Mouse (Mus musculus): ENCODE data around the gene Dlx6.

DNA sequence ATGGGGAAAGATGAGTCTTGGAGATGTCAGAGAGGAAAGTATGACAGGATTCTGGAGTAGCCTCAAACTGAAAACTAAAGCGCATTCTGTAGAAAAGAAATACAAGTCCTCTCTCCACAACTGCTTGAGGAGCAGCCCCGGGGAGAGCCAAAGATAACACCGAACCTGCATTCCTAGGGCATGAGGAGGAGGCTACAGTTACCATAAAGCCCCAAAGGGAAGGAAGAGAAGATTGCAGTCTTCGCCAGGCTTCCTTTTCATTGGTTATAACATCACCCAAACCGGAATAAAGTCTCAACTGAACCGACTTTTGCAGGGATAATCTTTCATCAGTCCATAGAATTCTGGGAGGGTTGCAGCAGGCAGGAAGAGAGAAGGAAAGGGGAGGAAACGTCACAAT is 32.7 kb upstream of the Dlx6 start:
- TF ChIP-seq CTCF (conservative IDR thresholded peaks at IDR 0.05; ENCODE audit: low read length) (no peak), NANOG (IDR thresholded peaks at IDR 0.05; ENCODE audit: borderline replicate concordance, low read length) (no peak), POU5F1 (IDR thresholded peaks at IDR 0.05; ENCODE audit: borderline replicate concordance, low read length) (no peak)

All from E14TG2a.4 (cell line).